Mouse (Mus musculus): ENCODE results near the gene Nek9. TPM values are rescaled to one million over a fixed set of nuclear protein-coding genes. Genes with fewer than 3 reads are reported as not detected.

Gene Nek9
- polyA plus RNA-seq, 1 experiment from 2014 or later: 17.3 TPM

- peaks cover 2 to 4% of the 10 kb centered on the region in 2 experiments; a peak in 3 of 4 replicates for H3K4me1 ChIP-seq (ENCODE audit: control insufficient read depth in 2 of 2, insufficient read depth in 2 of 2, low read length in 2 of 2)
- ATAC-seq (ENCODE audit: insufficient number of reproducible peaks, insufficient read depth, low FRiP score, low read depth): no peak
- H3K36me3 ChIP-seq (ENCODE audit: control insufficient read depth, insufficient read depth, low read length): peaks cover 6% of the 10 kb centered on the region; the same call in 1 of the 2 replicates
- no peak overlapping the region for H3K4me2 ChIP-seq (ENCODE audit: low read length)
- no peaks in the 10 kb centered on the region for H3K27me3 ChIP-seq (ENCODE audit: control insufficient read depth, insufficient read depth, low read length)
- H3K4me3 ChIP-seq (ENCODE audit: control insufficient read depth in 1 of 2, insufficient read depth in 1 of 2, low read depth in 1 of 2, low read length in 2 of 2): no peak overlapping the region
- H3K9me3 ChIP-seq (ENCODE audit: control insufficient read depth, low read length): peaks cover 3% of the 10 kb centered on the region; the same call in 1 of the 2 replicates
- no peak overlapping the region for H3K27ac ChIP-seq (replicated peaks in 1 of 2; ENCODE audit: control insufficient read depth in 1 of 2, insufficient read depth in 1 of 2, low read depth in 2 of 2, low read length in 2 of 2)
- WGBS: 79% methylated on average over 4 of the region's 4 CpGs
- no peak overlapping the region for H3K9ac ChIP-seq (ENCODE audit: low read length)
Measured at GRCm38 (mm10) chr12:85362510-85362909, 23.3 kb upstream of the Nek9 start.

GRCm38 (mm10) chr12:85361580-85361979 lies 22.4 kb upstream of the Nek9 start:
- H3K4me1 ChIP-seq (ENCODE audit: control insufficient read depth in 2 of 2, insufficient read depth in 2 of 2, low read length in 2 of 2): peaks cover 0 to 4% of the 10 kb centered on the region in 2 experiments; a peak in 2 of 4 replicates
- no peak overlapping the region for H3K4me2 ChIP-seq (ENCODE audit: low read length)
- H3K9me3 ChIP-seq (ENCODE audit: control insufficient read depth, low read length): peaks cover 3% of the 10 kb centered on the region; the same call in 1 of the 2 replicates
- no peak for ATAC-seq (ENCODE audit: insufficient number of reproducible peaks, insufficient read depth, low FRiP score, low read depth)
- no peaks in the 10 kb centered on the region for H3K27me3 ChIP-seq (ENCODE audit: control insufficient read depth, insufficient read depth, low read length)
- H3K36me3 ChIP-seq (ENCODE audit: control insufficient read depth, insufficient read depth, low read length): peaks cover 6% of the 10 kb centered on the region; the same call in 1 of the 2 replicates
- H3K27ac ChIP-seq (replicated peaks in 1 of 2; ENCODE audit: control insufficient read depth in 1 of 2, insufficient read depth in 1 of 2, low read depth in 2 of 2, low read length in 2 of 2): no peak overlapping the region
- no peak overlapping the region for H3K9ac ChIP-seq (ENCODE audit: low read length)
- no peak overlapping the region for H3K4me3 ChIP-seq (ENCODE audit: control insufficient read depth in 1 of 2, insufficient read depth in 1 of 2, low read depth in 1 of 2, low read length in 2 of 2)

- Histone ChIP-seq H3K4me3 (ENCODE audit: control insufficient read depth in 1 of 2, insufficient read depth in 1 of 2, low read depth in 1 of 2, low read length in 2 of 2) (no peak overlapping the region), H3K27me3 (ENCODE audit: control insufficient read depth, insufficient read depth, low read length) (no peaks in the 10 kb centered on the region), H3K27ac (replicated peaks in 1 of 2; ENCODE audit: control insufficient read depth in 1 of 2, insufficient read depth in 1 of 2, low read depth in 2 of 2, low read length in 2 of 2) (no peak overlapping the region), H3K9me3 (ENCODE audit: control insufficient read depth, low read length) (peaks cover 3% of the 10 kb centered on the region; the same call in 1 of the 2 replicates), H3K4me1 (ENCODE audit: control insufficient read depth in 2 of 2, insufficient read depth in 2 of 2, low read length in 2 of 2) (no peaks in the 10 kb centered on the region; a peak in 1 of 4 replicates), H3K9ac (ENCODE audit: low read length) (no peak overlapping the region), H3K4me2 (ENCODE audit: low read length) (no peak overlapping the region), H3K36me3 (ENCODE audit: control insufficient read depth, insufficient read depth, low read length) (peaks cover 6% of the 10 kb centered on the region; the same call in 1 of the 2 replicates)
- WGBS: 83% methylated on average over 3 of the region's 3 CpGs
- ATAC-seq (ENCODE audit: insufficient number of reproducible peaks, insufficient read depth, low FRiP score, low read depth): no peak
Measured at GRCm38 (mm10) chr12:85361165-85361564, 22.0 kb upstream of the Nek9 start.

GRCm38 (mm10) chr12:85354061-85354460 lies 14.9 kb upstream of the Nek9 start:
- no peak overlapping the region for H3K4me2 ChIP-seq (ENCODE audit: low read length)
- H3K4me3 ChIP-seq (ENCODE audit: control insufficient read depth in 1 of 2, insufficient read depth in 1 of 2, low read depth in 1 of 2, low read length in 2 of 2): no peak overlapping the region
- H3K27me3 ChIP-seq (ENCODE audit: control insufficient read depth, insufficient read depth, low read length): no peaks in the 10 kb centered on the region
- H3K9me3 ChIP-seq (ENCODE audit: control insufficient read depth, low read length): no peaks in the 10 kb centered on the region
- ATAC-seq (ENCODE audit: insufficient number of reproducible peaks, insufficient read depth, low FRiP score, low read depth): no peak
- no peak overlapping the region for H3K27ac ChIP-seq (replicated peaks in 1 of 2; ENCODE audit: control insufficient read depth in 1 of 2, insufficient read depth in 1 of 2, low read depth in 2 of 2, low read length in 2 of 2)
- WGBS: 93% methylated on average over 3 of the region's 3 CpGs
- H3K36me3 ChIP-seq (ENCODE audit: control insufficient read depth, insufficient read depth, low read length): peaks cover 44% of the 10 kb centered on the region
- peaks cover 5 to 8% of the 10 kb centered on the region in 2 experiments; a peak in 3 of 4 replicates for H3K4me1 ChIP-seq (ENCODE audit: control insufficient read depth in 2 of 2, insufficient read depth in 2 of 2, low read length in 2 of 2)
- no peak overlapping the region for H3K9ac ChIP-seq (ENCODE audit: low read length)

- ATAC-seq (ENCODE audit: insufficient number of reproducible peaks, insufficient read depth, low FRiP score, low read depth): peak; percentile 61; the same call in 1 of the 2 replicates
- Histone ChIP-seq H3K9ac (ENCODE audit: low read length) (peak overlapping the region; percentile 49; the same call in 1 of the 2 replicates), H3K4me3 (ENCODE audit: control insufficient read depth in 1 of 2, insufficient read depth in 1 of 2, low read depth in 1 of 2, low read length in 2 of 2) (no peak overlapping the region), H3K27me3 (ENCODE audit: control insufficient read depth, insufficient read depth, low read length) (no peaks in the 10 kb centered on the region), H3K27ac (replicated peaks in 1 of 2; ENCODE audit: control insufficient read depth in 1 of 2, insufficient read depth in 1 of 2, low read depth in 2 of 2, low read length in 2 of 2) (peak overlapping the region; percentile 76 to 83), H3K36me3 (ENCODE audit: control insufficient read depth, insufficient read depth, low read length) (peaks cover 63% of the 10 kb centered on the region), H3K4me1 (ENCODE audit: control insufficient read depth in 2 of 2, insufficient read depth in 2 of 2, low read length in 2 of 2) (peaks cover 5 to 12% of the 10 kb centered on the region in 2 experiments; a peak in 3 of 4 replicates), H3K9me3 (ENCODE audit: control insufficient read depth, low read length) (no peaks in the 10 kb centered on the region), H3K4me2 (ENCODE audit: low read length) (peak overlapping the region; percentile 16; the same call in 1 of the 2 replicates)
- WGBS: 53% methylated on average over 10 of the region's 10 CpGs
Measured at GRCm38 (mm10) chr12:85350407-85351232, 11.5 kb upstream of the Nek9 start.

GRCm38 (mm10) chr12:85348338-85348737 lies 9.2 kb upstream of the Nek9 start:
- 71% methylated on average over 6 of the region's 6 CpGs for WGBS
- no peak for ATAC-seq (ENCODE audit: insufficient number of reproducible peaks, insufficient read depth, low FRiP score, low read depth)
- peak overlapping the region; percentile 37 to 40; a peak in 2 of 4 replicates for H3K27ac ChIP-seq (replicated peaks in 1 of 2; ENCODE audit: control insufficient read depth in 1 of 2, insufficient read depth in 1 of 2, low read depth in 2 of 2, low read length in 2 of 2)

GRCm38 (mm10) chr12:85347196-85347595 lies 8.0 kb upstream of the Nek9 start:
- H3K27me3 ChIP-seq (ENCODE audit: control insufficient read depth, insufficient read depth, low read length): no peaks in the 10 kb centered on the region
- peaks cover 5 to 14% of the 10 kb centered on the region in 2 experiments; a peak in 3 of 4 replicates for H3K4me1 ChIP-seq (ENCODE audit: control insufficient read depth in 2 of 2, insufficient read depth in 2 of 2, low read length in 2 of 2)
- H3K27ac ChIP-seq (replicated peaks in 1 of 2; ENCODE audit: control insufficient read depth in 1 of 2, insufficient read depth in 1 of 2, low read depth in 2 of 2, low read length in 2 of 2): no peak overlapping the region
- no peak; the same call in 1 of the 2 replicates for ATAC-seq (ENCODE audit: insufficient number of reproducible peaks, insufficient read depth, low FRiP score, low read depth)
- H3K4me3 ChIP-seq (ENCODE audit: control insufficient read depth in 1 of 2, insufficient read depth in 1 of 2, low read depth in 1 of 2, low read length in 2 of 2): no peak overlapping the region
- no peak overlapping the region for H3K4me2 ChIP-seq (ENCODE audit: low read length)
- no peaks in the 10 kb centered on the region for H3K9me3 ChIP-seq (ENCODE audit: control insufficient read depth, low read length)
- H3K9ac ChIP-seq (ENCODE audit: low read length): no peak overlapping the region
- H3K36me3 ChIP-seq (ENCODE audit: control insufficient read depth, insufficient read depth, low read length): peaks cover 61% of the 10 kb centered on the region
- WGBS: 71% methylated on average over 3 of the region's 3 CpGs

More at GRCm38 (mm10) chr12:85348338-85348737, 9.2 kb upstream of the Nek9 start:
- H3K36me3 ChIP-seq (ENCODE audit: control insufficient read depth, insufficient read depth, low read length): peaks cover 65% of the 10 kb centered on the region
- no peak overlapping the region for H3K4me3 ChIP-seq (ENCODE audit: control insufficient read depth in 1 of 2, insufficient read depth in 1 of 2, low read depth in 1 of 2, low read length in 2 of 2)
- no peak overlapping the region for H3K9ac ChIP-seq (ENCODE audit: low read length)
- H3K4me1 ChIP-seq (ENCODE audit: control insufficient read depth in 2 of 2, insufficient read depth in 2 of 2, low read length in 2 of 2): peaks cover 5 to 14% of the 10 kb centered on the region in 2 experiments; a peak in 3 of 4 replicates
- no peaks in the 10 kb centered on the region for H3K27me3 ChIP-seq (ENCODE audit: control insufficient read depth, insufficient read depth, low read length)
- H3K9me3 ChIP-seq (ENCODE audit: control insufficient read depth, low read length): no peaks in the 10 kb centered on the region
- no peak overlapping the region for H3K4me2 ChIP-seq (ENCODE audit: low read length)

All from heart, embryonic 14.5 days (tissue).